Mouse (Mus musculus) bone marrow macrophage, adult 2 months (primary cell): ENCODE results near the gene Slc4a1.

Experiments used
- CTCF ChIP-seq: IDR thresholded peaks from 2 replicates; pipeline ENCODE4 v1.5.1; 2012; ENCODE audit warnings: low read depth, mild to moderate bottlenecking, low read length, moderate library complexity
- POLR2A ChIP-seq: IDR thresholded peaks from 2 replicates; pipeline ENCODE4 v1.6.1; 2012; ENCODE audit warnings: mild to moderate bottlenecking, low read depth, low read length, borderline replicate concordance

- TF ChIP-seq POLR2A (no peak), CTCF (peak; percentile 79)
These were observed 45.7 kb upstream of the Slc4a1 start for GRCm38 (mm10) chr11:102411704-102412103.
